Mouse (Mus musculus) olfactory bulb, adult 2 months (tissue): Measurements from ENCODE around the gene Fbxo7.

Experiments
- CTCF ChIP-seq: fragments of 200-500 bp; IDR thresholded peaks from 2 replicates; pipeline ENCODE4 v1.5.1; 2012; ENCODE audit warnings: low read depth, mild to moderate bottlenecking, low read length, moderate library complexity; ENCODE audit not compliant: insufficient read depth
- POLR2A ChIP-seq: fragments of 200-500 bp; IDR thresholded peaks from 2 replicates; pipeline ENCODE4 v1.6.1; 2012; ENCODE audit warnings: mild to moderate bottlenecking, low read depth, low read length, moderate library complexity; ENCODE audit not compliant: insufficient read depth

- TF ChIP-seq CTCF: no peak
- TF ChIP-seq POLR2A: no peak
Measured at GRCm38 (mm10) chr10:86044066-86044465, 22.3 kb downstream of the Fbxo7 start.
